Mouse (Mus musculus) gastrocnemius, postnatal 10 days (tissue): ENCODE data around the gene Mettl5. TPM values are rescaled to one million over a fixed set of nuclear protein-coding genes. Genes with fewer than 3 reads are reported as not detected.
"Not testable (repeated sequence)": the region's sequence is repeated elsewhere in the genome, so short reads cannot be mapped to it uniquely, and the experiment has no call there.

Source experiments
- DNase-seq: peaks from one replicate; pipeline ENCODE4 v3.0.0; 2021; ENCODE audit warnings: mixed read lengths
- long read RNA-seq, 2 experiments: library from polyadenylated mRNA; stranded (forward); transcript quantifications; one replicate each; pipeline ENCODE4 v2.0.0; 2021
- total RNA-seq, 2 experiments: library from RNA; stranded (reverse); gene quantifications; 2 replicates each; pipeline ENCODE4 v1.2.3; 2021

The Mettl5 gene
- 10 to 100 TPM; 19.6 to 21.4 TPM for total RNA-seq
- long read RNA-seq, experiment 1, transcript Mettl5-201 (7 exons, 968 nt), result major isoform, 8 of 11 reads
- long read RNA-seq, experiment 1, partial matches to known transcripts, result 2 of 11 reads
- long read RNA-seq, experiment 1, other reads (novel, unspliced or antisense), result 0 of 11 reads
- long read RNA-seq, experiment 2, transcript Mettl5-201 (7 exons, 968 nt), result major isoform, 10 of 13 reads
- long read RNA-seq, experiment 2, partial matches to known transcripts, result 1 of 13 reads
- long read RNA-seq, experiment 2, other reads (novel, unspliced or antisense), result 1 of 13 reads

DNA sequence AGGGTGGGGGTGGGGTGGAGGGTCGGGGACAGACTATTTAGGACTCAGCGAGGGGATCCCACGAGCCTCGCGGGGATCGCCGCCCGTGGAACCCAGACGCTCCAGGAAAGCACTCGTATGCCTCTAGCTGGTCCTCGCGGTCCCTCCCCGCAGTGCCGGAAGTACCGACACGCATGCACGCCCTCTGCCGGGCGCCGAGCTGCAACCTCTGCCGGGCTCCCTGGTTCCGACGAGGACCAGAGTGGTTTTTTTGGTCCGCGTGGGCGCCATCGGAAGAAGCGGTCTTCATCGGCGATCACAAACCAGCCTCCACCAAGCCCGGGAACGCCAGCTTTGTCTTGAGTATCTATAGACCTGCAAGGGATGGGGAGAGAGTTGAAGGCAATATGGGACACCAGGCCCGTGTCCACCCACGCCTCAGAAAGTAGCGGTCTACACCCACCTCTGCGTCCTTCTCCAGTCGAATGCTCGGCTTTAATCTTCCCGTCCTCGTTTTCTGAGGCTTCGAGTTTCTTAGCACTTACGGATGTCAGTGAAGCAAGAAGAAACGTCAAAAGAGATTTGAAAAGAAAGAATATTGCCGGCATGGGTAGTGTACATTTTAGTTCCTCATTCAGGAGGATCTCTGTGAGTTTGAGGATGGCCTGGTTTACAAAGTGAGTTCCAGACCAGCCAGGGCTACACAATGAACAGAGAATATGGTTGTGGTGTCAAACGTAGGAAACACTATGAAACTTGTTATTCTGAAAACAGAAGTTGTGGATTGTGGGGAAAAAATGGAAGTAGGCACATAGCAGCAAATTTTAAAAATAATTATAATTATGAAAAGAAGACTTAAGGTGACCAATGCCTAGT lies at the start of gene Mettl5:
Mettl5 (minus strand) TSS at position 165 of the 855 bp plus-strand sequence.
- peak; percentile 91 for DNase-seq

GRCm38 (mm10) chr2:69924943-69925342 lies 39.5 kb upstream of the Mettl5 start:
- DNase-seq, result no peak

DNA sequence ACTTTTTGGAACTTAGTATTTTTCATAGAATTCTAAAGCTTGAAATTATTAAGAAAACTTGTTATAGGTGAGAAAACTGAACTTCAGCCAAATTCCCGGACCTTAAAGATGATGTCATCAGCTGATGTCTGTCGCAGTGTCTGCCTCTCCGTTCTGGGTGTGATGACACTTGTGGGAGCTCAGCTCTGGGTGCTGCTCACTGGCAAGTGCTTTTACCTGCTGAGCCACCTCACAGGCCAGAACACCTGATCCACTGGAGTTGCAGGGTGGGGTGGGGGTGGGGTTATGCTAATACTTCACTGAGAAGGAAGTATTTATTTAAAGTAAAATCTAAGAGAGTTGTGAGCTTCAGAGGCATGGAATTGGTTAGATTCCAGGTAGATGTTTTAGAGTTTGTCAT lies 31.9 kb upstream of the Mettl5 start:
- no peak for DNase-seq

DNA sequence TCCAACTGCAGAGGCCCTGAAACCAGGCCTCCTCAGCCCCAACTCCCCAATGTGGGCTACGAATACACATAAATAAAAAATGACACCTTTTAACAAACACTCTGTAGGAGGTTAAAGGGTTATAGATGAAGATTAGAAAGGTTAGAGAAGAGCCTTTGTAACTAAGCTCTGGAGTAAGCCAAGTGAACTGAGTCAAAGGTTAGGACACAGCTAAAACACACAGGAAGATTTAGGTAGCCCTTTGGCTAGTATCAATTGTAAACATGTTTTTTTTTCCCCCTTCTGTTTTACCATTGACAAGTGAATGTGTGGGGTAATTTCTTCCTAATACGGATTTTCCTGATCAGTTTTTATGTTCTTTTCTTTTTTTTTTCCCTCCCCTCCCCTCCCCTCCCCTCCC lies 27.4 kb upstream of the Mettl5 start:
- DNase-seq, result no peak

DNA sequence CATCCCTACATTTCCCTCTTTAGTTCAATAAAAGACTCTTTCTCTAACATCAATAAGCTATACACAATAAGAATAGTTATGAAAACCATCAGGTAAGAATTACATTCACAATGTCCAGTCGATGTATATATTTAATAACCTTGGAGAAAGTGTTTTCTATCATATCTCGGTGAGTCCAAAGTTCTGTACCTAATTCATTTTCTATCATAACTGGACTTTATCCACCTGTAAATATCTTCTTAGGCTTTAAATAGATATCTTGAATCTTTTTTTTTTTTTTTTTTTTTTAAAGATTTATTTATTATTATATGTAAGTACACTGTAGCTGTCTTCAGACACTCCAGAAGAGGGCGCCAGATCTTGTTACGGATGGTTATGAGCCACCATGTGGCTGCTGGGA lies 22.0 kb upstream of the Mettl5 start:
- not testable (repeated sequence) for DNase-seq

- DNase-seq, result no peak
Observed at GRCm38 (mm10) chr2:69903541-69903940, 18.1 kb upstream of the Mettl5 start.

DNA sequence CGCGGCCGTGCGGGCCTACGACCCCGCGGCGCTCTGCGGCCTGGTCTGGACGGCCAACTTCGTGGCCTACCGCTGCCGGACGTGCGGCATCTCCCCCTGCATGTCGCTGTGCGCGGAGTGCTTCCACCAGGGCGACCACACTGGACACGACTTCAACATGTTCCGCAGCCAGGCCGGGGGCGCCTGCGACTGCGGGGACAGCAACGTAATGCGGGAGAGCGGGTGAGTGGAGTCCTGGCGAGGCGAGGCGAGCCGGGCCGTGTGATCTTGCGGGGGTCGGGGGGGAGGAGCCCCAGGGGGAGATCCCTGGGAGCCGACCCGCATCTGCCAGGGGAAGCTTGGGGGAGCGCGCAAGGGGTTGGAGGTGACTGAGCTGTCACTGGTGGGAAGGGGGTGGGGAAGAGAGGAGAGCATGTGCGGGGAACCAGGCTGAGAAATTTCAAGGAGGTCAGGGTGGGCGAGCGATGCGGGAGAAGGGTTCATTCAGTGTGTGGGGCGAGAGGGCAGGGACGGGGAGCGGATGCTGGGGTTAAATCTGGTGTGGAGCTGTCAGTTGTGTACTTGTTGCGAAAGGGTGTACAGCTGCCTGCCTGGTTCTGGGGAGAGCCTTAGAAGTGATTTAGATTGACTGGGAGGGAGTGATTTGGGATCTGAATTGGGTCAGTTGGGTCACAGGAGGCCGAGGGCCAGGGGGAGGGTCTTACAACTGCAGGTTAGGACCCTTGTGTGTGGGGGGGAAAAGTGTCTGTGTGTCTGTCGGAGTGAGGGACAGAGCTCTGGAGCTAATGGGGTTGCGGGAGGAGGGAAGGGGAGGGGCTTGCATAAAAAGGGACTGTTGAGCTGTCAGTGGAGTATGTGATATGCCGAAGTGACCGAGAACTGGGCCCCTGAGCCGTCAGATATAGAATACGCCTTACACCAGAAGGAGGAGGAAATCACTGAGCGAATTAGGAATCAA lies 12.5 kb upstream of the Mettl5 start:
- DNase-seq, result peak; percentile 52

DNA sequence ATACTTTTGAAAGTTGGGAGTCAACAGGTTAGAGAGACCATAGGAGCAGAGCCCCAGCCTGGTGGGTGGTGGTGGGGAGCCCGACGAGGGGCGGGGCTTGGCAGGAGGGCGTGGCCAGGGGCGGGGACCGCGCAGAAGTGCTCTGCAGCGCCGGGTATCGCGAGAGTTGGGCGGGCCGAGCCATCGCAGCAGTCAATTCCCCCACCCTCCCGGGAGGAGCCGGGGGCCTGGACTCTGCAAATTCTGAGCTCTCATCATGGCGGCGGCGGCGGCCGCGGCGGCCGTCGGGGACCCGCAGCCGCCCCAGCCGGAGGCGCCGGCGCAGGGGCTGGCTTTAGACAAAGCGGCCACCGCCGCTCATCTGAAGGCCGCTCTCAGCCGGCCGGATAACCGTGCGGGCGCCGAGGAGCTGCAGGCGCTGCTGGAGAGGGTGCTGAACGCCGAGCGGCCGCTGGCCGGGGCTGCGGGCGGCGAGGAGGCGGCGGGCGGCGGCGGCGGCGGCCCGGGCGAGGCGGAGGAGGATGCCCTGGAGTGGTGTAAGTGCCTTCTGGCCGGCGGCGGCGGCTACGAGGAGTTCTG lies 11.7 kb upstream of the Mettl5 start, which contains the start of gene Ubr3:
Ubr3 (plus strand) TSS at position 208 of the 579 bp plus-strand sequence.
- peak; percentile 100 for DNase-seq

- no peak for DNase-seq
Observed at GRCm38 (mm10) chr2:69896224-69896581, 10.8 kb upstream of the Mettl5 start.

DNA sequence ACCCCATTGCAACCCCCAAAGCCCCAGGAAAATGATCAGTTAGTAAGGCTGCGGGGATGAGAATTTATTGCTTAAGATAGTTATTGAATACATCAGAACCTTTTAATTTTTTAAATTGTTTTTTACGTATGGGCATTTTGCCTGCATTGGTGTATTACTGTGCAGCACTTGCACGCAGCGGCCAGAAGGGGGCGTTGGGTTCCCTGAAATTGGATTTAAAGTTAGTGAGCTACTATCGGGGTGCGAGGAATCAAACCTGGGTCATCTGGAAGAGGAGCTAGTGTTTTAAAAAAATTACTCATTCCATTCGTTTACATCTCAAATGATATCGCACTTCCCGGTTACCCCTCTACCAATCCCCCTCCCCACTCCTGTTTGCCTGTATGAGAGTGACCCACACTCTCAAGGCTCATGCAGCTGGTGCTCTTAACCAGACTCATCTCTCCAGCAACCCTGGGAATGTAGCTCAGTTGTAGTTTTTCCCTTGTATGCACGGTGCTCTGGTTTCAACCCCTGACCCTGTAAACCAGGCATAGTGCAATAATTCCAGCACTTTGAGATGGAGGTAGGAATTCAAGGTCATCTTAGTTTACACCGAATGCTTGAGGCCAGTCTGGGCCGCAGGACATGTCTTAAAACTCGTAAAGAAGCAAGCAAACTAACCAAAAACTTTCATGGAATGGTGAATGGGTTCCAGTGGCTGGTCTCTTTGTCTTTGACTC lies 10.2 kb upstream of the Mettl5 start:
- DNase-seq, result no peak

- no peak for DNase-seq
Observed at GRCm38 (mm10) chr2:69893891-69894290, 8.5 kb upstream of the Mettl5 start.

DNA sequence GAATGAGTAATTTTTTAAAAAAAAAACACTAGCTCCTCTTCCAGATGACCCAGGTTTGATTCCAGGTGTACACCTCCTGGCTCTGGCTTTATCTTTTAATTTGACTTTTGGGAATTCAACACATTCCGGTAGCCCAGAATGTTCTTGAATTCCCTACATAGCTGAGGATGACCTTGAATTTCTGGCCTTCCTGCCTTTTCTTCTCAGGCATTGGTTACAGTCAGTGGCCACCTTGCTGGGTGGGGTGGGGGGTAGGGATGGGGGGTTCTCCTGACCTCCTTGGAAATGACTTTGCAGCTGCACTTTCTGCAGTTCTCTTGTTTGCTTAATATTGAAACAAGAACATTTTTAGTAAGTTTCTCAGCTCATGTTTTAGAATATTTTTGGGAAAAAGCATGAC lies 7.7 kb upstream of the Mettl5 start:
- DNase-seq, result no peak

DNA sequence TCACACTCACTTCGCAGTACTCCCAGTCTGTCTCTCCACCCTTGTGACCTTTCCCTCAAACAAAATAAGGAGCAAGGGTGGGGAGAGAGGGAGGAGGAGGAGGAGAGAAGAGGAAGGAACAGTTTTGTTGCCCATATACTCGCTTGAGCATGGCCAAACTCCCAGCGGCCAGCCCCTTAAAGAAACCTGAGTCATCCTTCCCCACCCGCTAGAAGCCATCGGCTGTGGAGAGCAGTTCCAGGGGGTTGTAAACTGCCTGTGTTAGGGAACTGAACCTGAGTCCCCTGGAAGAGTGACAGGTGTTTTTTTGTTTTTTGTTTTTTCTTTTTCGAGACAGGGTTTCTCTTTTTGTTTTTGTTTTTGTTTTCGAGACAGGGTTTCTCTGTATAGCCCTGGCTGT lies 5.4 kb upstream of the Mettl5 start:
- DNase-seq, result no peak

- DNase-seq, result no peak
Observed at GRCm38 (mm10) chr2:69888957-69889356, 3.5 kb upstream of the Mettl5 start.

- no peak for DNase-seq
Observed at GRCm38 (mm10) chr2:69885050-69885449, 365 bp downstream of the Mettl5 start.

- DNase-seq, result no peak
Observed at GRCm38 (mm10) chr2:69884581-69884980, 834 bp downstream of the Mettl5 start.

- DNase-seq, result no peak
Observed at GRCm38 (mm10) chr2:69883990-69884391, 1.4 kb downstream of the Mettl5 start.

GRCm38 (mm10) chr2:69862117-69862657 lies 23.2 kb downstream of the Mettl5 start:
- no peak for DNase-seq

GRCm38 (mm10) chr2:69861485-69862091 lies 23.8 kb downstream of the Mettl5 start, which contains the start of gene Ssb:
Ssb (plus strand) TSS chr2:69861562.
- peak; percentile 93 for DNase-seq

DNA sequence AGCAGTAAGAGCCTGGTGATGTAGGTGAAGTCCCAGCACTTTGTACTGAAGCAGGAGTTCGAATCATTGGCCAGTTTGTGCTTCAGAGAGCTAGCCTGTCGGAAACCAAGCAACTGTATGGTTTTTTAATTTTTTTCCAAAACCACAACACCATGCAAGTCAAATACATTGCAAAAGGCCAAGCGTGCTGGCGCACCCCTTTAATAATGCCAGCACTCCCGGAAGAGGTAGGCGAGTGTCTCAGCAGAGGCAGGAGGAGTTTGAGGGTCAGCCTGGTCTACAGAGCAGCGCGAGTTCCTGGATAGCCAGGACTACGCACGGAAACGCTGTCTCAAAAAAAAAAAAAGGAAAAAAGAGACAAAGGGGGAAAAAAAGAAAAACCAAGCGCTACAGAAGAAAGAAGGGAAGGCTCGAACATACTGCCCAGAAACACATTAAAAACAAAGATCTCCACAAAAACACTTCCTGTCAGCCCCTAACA lies 24.4 kb downstream of the Mettl5 start:
- DNase-seq, result no peak
